Mouse (Mus musculus) frontal cortex, postnatal 10 days (tissue): ENCODE measurements around the gene Zfp292.

Experiments
- DNase-seq, 2 experiments: peaks; one replicate each; pipeline ENCODE4 v3.0.0; 2022; ENCODE audit warnings: low spot score in 2 of 2, mixed read lengths in 1 of 2

The Zfp292 gene

DNA sequence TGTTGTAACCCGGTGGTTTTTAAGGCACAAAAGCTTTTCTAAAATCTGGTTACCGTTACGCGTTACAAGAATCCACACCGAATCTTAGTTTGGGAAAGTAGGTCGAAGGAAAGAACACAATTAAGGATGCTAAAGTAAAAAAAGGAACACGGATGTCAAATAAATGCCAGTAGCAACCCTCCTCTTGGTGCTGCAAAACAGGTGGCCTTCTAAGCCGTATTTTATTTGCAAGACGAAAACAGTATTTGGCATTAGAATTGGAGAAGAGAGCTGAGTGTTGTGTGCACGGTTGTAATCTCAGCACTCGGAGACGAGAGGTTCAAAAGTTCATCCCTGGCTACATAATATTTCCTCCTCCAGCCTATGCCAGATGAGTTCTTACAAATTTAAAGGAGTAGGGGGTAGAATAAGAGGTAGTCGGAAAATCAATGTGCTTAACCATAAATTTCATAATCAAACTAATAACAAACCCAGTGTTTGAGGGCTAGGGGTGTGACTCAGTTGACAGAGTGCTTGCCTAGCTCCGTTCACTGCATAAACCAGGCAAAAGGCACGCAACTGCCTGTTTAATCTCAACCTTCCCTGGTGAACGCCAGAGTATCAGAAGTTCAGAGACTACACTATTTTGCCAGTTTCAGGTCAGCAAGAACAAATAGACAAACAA is 738 bp upstream of the Zfp292 start:
- no peak for DNase-seq

DNA sequence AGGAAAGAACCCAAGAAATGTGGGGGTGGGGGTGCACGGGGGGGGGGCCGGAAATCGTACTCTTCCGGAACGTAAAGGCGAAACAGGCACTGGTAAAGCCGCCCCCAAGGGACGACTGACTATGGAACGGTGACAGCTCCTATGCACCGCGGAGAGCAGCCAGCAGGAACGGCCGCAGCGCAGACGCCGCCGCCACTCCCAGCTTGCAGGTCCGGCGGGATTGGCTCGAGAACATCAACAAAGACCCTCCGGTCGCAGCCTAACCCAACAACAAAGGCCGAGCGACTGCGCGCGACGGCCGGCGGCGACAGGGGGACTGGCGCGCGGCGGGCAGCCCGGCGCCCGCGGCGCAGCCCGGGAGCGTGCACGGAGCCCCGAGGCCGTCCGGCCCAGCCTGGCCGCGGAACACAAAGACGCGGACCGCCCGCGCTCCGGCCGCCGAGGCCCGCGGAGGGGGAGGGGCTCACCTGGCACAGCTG is 430 bp downstream of the Zfp292 start:
- DNase-seq, result peak; percentile 40 to 58

DNA sequence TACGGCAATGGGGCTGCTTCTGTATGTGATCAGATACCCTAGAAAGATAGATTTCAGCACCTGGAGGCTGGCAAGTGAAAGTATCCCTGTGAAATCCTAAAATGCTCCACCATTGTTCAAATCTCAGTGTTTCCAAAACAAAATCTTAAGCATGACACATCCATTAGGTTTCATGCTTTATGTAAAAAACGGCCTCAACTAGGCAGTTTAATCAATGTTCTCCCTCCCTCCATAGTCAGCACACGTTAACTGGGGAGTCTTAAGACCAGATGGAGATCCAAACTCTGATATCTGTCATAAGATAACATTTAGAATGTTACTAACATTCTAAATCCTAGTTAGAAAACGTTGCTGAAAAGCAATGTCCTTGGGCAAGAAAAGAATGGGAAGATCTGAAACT is 909 bp downstream of the Zfp292 start:
- DNase-seq, result no peak

DNA sequence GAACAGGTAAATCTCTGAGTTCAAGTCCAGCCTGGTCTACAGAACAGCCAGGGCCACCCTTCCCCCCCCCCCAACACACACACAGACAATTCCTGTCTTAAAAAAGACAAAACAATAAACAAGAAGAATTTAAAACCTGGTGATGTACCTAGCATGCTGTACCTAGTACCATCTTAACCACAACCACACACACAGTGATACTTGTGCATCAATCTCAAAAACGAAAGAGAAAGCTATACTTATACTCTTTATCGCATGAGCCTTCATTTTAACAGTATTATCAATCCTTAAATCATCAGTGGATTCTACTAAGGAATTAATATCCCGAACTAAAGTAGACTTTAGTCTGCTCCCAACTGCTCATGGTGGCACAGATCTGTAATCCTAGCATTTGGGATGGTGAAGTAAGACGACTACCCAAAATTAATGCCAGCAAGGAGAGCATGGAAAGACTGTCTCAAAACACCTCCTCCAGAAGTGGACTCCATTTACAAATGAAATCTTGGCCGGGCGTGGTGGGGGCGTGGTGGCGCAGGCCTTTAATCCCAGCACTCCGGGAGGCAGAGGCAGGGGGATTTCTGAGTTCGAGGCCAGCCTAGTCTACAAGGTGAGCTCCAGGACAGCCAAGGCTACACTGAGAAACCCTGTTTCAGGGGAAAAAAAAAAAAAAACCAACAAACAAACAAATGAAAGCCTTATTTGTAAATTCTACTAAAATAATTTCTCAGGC is 1.7 kb downstream of the Zfp292 start:
- no peak for DNase-seq

DNA sequence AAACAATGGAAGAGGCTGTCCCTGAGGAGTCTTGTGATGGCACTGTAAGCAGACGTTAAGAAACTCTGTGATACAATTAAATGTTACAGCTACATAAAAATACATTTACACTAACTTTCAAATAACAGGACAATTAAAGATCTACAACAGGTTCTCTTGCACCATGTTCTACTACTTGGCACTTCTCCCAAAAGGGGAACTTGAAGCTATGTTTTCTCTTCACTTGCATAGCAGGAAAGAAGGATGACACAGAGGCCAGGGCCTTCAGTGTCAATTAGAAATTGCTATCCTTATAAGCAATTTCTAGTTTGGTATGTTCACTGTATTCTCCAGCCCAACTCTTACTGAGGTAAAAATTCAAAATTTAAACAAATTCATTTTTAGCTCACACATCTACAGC is 8.5 kb downstream of the Zfp292 start:
- DNase-seq, result no peak

DNA sequence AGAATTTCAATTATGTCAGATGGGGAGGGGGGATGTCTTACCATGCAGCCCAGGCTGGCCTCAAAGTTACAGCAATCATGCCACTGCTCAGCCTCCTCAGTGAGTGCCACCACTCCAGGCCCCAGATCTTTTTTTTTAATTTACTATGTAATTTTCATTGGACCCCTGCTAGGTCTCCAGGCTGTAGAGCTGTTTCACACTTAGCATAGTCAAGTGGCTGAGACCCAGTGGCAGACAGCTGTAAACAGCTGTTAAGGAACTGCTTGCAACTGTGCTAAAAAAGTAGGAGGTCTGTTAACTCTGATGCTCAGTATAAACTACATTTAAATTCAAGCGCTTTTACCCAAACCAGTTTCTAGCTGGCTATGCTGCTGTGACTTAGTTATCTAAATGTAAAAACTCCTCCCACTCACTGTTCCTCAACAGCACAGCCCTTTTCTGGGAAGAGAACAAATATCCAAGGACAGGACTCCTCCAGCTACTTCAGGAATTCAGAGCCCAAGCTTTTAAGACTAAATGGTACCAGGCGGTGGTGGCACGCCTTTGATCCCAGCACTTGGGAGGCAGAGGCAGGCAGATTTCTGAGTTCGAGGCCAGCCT is 9.8 kb downstream of the Zfp292 start:
- no peak for DNase-seq

DNA sequence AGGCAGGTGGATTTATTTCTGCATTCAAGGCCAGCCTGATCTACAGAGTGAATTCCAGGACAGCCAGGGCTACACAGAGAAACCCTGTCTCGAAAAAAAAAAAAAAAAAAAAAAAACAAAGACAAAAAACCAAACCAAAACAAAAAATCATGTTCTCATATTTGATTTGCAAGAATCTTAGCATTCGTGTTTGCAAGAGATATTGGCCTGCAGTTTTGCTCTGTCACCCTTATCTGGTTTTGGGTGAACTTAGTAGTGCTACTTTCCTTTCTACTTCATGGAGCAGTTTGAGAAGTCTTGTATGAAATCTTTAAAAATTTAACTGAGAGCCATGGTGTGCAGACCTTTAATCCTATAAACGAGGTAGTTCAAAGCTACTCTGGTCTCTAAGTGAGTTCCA is 12.9 kb downstream of the Zfp292 start:
- no peak for DNase-seq

DNA sequence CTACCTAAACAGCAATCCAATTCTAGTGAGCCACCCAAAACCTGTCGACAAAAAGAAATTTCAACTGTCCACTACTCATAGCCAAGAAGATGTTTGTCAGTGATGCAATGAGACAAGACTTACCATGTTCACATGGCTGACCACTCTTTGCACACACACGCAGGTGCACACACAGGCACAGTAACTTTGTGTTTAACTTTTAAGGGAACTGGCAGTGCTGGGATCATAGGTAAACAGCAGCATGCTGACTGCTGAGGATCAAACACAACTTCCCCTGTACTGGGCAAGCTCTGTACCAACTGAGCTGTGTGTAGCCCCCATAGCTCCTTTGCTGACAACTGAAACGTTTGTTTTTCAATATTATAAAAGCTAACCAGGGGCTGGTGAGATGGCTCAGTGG is 21.3 kb downstream of the Zfp292 start:
- no peak for DNase-seq

DNA sequence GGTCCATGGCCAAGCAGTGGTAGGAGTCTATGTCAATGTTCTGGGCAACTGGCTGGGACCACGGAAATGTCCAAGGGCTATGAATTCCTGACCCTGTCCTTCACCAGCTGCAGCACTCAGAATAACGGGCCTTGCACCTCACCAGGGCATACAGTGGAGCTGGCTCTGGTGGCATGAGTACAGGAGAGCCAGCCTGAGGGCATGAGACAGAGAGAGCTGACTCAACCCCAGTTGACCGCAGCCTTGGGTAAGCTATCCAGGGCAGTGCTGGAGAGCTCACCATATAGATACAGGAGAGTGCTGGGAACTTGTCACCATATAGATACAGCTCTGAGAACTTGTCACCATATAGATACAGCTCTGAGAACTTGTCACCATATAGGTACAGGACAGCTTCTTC is 23.3 kb downstream of the Zfp292 start:
- no peak for DNase-seq

DNA sequence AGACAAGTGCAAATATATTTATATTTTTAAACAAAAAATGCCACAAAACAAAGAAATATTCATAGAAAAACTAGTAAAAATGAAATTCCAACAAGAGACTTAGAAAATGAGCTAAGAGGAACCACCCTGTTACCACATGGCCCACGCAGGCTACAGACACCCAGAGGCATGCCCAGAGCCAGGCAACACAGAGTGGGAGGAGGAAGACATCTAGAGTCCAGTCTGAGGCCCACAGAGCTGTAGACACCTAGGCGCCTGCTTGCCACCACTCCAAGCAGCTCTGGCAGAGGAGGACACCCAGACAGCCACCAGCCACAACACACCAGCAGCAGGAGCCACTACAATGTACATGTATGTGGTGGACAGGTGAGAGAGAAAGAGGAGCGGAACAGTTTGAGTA is 23.9 kb downstream of the Zfp292 start:
- no peak for DNase-seq

DNA sequence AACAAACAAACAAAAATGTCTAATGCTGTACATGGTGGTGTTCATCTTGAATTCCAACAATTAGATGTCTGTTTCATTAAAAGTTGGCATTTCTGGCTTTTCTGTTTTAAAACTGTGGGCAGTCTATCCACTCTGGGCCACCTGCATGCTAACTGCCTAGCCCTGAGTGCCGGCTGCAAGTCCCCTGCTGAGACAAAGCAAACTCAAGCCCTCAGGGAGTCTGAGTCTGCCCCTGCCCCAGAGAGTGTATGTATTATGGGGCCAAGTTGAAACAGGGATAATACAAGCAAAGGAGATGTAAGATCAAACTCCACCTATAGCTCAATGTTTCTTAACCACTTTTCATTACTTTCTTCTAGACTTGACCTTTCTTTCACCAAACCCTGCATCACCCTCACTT is 26.8 kb downstream of the Zfp292 start:
- no peak for DNase-seq

DNA sequence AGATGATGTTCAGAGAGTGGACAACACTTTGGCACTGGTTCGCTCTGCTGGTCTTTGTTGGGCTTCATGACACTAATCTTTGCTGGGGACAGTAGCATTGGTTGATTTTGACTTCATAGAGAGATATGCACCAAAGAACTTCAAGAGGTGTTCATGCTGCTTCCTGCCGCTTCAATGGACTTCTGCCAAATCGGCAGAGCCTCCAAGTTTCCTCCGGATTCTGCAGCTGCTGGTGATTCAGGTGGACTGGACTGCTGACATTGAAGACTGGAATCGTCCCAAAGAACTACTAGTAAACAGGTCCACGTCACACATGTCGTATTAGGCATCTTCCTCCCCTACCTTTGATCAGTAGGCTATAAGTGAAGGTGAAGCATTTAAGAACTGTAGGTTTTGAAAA is 30.7 kb downstream of the Zfp292 start:
- DNase-seq, result no peak

DNA sequence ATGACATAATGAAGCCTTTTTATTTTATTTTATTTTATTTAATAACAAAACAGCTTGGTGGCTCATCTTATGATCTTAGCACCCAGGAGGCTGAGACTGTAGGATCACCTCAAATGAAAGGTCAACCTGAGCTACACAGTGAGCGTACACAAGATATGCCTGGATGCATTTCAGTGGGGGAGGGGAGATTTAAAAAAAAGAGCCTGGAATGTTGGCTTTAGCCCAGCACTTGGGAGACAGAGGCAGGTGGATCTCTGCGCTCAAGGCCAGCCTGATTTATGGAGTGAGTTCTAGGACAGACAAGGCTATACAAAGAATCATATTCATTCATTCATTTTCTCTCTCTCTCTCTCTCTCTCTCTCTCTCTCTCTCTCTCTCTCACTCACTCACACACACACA is 32.6 kb downstream of the Zfp292 start:
- no peak for DNase-seq

DNA sequence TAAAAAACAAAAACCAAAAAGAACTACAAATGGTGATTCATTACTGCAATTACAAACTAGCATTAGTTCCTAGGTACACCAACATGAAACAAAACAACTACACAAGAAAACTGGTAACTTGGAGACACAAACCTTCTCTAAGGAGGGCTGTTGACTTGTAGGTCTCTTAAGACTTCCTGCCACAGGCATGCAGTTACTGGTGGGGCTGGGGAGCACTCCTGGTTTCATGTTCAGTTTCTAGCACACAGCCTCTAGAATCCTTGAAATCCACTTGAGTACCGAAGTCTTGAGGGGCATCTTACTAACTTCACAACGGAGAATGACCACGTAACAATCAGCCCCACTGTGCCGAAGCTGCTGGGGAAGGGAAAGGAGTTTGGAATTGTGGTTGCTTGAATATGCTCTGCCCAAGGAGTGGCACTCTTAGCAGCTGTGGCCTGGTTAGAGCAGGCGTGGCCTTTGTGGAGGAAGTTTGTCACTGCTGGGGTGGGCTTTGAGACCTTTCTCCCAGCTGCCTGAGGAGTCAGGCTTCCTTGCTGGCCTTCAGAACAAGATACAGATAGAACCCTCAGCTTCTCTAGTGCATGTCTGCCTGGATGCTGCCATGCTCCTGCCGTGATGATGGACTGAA is 35.0 kb downstream of the Zfp292 start:
- DNase-seq, result no peak

DNA sequence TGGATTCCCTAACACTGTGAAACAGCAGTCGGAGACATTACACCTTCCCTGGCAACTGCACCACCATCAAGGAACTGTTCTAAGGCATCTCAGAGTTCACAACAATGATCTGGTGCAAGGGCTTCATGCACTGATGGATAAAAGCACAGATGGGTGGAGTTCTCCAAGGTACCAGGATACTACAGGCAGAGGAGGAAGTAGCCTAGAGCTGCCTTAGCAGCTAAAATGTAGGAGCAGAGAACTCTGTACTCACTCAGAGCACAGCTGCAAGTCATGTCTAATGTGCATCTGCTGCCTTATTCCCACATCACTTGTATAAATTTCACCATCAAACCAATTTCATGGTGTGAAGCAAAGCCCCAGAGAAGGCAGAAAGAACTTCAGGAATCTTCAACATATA is 38.9 kb downstream of the Zfp292 start:
- DNase-seq, result no peak

DNA sequence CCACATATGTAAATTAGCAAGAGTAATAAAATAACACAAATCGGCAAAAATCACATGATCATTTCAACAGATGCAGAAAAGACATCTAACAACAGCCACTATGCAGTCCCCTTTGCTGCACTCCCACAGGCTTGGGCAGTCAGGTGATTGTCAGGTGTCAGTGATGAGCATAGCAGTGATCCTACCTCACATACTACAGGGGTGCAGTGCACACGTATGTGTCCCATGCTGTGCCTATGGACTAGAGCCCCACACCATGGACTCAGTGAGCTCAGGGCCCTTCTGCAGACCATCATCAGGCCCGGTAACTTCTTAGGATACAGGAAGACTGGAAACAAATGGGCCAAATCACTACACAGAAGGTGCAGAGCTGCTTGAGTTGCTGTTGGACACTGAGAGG is 39.9 kb downstream of the Zfp292 start:
- DNase-seq, result no peak

DNA sequence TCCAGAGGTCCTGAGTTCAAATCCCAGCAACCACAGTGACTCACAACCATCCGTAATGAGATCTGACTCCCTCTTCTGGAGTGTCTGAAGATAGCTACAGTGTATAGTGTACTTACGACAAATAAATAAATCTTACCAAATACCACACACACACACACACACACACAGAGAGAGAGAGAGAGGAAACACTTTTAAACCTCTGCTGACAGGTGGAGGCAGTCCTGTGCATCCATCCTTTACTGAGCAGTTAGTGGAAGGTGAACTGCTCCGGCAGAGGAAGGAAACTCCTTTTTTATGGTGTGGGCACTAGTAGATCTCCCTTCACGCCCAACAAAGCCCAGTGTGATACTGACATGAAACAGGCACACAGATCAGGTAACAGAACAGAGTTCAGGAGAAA is 51.3 kb downstream of the Zfp292 start:
- no peak for DNase-seq

DNA sequence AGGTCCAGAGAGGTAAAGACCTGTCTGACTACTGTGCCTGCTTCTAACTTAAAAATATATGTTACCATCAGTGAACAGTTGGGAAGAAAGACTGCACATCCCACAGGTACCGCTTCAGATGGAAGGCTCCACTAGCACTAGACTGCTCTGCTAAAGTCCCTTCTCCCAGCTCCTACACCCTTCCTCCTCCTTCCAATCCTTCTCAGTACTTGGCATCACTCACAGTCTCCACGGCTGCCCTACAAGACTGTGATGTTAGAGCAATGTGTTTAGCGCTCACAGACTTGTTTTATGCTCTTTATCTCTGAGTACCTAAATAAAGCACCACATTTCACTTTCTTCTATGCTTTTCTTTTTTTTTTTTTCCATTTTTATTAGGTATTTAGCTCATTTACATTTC is 53.3 kb downstream of the Zfp292 start:
- DNase-seq, result no peak

DNA sequence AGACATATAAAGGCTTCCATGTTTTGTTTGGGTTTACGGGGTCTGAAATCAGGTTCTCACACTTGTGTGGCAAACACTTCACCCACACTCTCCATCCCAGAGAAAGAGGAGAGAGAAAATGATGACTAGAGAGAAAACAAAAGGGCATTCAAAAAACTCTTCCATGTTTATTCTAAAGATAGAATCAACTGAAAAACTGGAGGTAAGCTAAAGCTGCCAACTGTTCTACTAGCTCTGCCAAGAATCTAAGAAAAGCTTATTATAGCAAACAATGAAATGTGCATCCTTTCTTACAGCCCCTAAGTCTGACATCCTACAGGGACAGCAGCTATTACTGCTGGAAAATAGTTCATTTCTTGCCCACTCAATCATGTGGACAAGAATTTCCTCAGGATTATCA is 58.9 kb downstream of the Zfp292 start:
- DNase-seq, result no peak

DNA sequence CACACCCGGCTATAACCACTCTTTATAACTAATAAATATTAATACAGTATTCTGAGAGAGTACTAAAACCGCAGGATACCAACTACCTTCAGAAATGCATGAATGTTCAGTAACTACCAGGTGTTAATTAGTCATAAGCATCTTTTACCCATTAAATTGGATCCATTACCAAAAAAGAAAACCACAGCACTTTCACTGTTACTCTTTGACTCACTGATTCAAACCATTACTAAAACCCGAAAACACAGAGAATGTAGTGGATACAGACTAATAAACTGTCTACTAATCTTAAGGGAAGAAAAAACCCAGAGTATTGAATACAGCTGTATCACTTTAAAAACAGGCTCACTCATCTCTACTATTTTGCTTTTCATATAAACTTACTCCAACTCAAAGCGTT is 62.9 kb downstream of the Zfp292 start:
- DNase-seq, result no peak

DNA sequence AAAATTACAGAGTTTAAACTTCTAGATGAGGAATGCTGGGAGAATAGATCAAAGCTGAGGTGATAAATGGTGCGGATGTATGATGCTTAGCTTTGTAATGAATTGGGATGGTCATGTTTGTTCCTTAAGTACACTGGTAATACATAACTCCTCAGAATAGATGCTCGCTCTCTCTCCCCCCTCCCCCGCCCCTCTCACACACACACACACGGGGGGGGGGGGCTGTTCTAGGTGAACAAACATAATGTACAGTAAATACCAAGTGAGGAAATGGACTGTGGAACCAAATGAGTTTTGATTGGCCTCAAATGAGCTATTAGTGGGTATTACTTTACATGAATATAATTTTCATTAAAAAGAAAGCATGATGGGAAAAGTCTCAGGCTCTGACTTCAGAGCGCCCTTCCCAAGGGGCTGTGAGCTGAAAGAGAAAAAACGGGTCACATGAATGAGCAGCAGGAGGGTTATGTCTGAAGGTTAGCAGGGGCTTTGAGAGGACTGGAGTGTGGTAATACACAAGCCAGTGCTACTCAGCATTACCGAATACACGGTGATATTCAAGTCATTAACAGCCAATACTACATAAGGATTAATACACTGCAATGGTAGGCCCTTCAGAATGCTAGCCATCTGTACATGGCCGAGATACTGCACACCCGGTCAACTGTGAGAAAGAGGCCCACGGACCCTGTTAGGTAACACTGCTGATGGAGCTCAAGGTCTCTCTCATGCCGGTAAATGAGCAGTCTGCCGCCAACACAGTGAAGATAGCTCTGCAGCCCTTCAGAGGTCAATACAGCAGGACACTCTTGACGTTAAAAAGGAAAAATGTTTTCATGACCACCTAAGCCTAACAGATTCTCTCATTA is 81.4 kb downstream of the Zfp292 start:
- no peak for DNase-seq

DNA sequence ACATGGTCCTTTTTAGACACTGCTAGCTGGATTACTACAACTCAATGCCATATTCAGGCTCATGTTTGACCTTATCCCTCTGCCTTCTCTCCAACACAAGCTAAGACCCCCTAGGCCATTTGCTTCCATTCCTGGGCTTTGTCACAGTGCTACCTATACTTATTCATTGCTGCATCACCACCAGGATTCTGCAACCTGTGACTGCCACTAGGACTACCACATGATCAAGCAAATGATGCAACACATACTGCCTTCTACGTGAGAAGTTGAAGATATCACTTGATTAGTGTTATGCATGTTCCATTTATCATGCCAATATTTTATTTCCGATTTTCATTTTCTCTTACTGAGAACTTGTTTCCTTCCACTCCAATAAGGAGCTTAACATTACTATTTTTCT is 84.8 kb downstream of the Zfp292 start:
- DNase-seq, result no peak
